Mouse (Mus musculus): ENCODE results near the gene Otop2.

Otop2 gene

GRCm38 (mm10) chr11:115374695-115375425, 67.9 kb downstream of the Otop2 start:
- DNase-seq (ENCODE audit: inconsistent age in 2 of 2, low spot score in 1 of 2), result no peak

GRCm38 (mm10) chr11:115376722-115377121, 69.8 kb downstream of the Otop2 start:
- no peak for DNase-seq (ENCODE audit: inconsistent age in 2 of 2, low spot score in 1 of 2)

GRCm38 (mm10) chr11:115377254-115377653, 70.3 kb downstream of the Otop2 start:
- no peak for DNase-seq (ENCODE audit: inconsistent age in 2 of 2, low spot score in 1 of 2)

DNA sequence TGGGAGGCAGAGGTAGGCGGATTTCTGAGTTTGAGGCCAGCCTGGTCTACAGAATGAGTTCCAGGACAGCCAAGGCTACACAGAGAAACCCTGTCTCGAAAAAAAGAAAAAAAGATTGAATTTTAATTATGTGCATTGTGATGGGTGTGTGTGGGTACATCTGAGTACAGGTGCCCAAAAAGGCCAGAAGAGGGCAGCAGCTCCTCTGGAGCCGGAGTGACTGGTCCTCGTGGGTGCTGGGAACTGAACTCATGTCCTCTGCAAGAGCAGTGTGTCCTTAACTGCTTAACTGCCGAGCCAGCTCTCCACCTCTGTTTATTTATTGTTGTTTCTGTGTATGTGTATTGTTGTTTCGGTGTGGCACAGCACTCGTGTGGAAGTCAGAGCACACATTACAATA, 70.9 kb downstream of the Otop2 start:
- DNase-seq (ENCODE audit: inconsistent age in 2 of 2, low spot score in 1 of 2), result no peak

GRCm38 (mm10) chr11:115381276-115381675, 74.3 kb downstream of the Otop2 start:
- no peak for DNase-seq (ENCODE audit: inconsistent age in 2 of 2, low spot score in 1 of 2)

All from adrenal gland, adult (tissue).